In the genomic region with DNA sequence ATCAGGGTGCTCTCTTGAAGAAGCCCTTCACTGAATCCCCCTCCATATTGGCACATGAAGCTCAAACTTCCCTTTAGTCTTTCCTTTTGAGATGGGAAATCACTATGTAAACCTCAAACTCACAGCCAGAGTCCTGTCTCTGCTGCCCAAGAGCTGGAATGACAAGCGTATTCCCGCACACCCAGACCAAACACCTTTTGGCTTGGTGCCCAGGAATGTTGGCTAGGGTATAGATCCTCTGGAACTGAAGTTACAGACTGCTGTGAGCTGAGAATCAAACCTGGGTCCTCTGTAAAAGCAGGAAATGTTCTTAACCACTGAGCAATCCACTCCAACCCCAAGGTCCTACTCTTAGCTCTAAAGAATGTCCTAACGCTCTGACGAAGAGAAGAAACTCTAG, we compare ENCODE assay signal across 18 mouse cellular contexts. TPM values are rescaled to one million over a fixed set of nuclear protein-coding genes. Genes with fewer than 3 reads are reported as not detected.
DNase-seq lines count a peak whose midpoint lies in the region; ATAC-seq and TF ChIP-seq lines count a peak whose summit lies in the region.
"Had no signal": no experiment of that assay in that cellular context is flagged by ENCODE, and none has a peak within 500 bp of the region (broad histone marks: within the 10 kb centered on the region; RNA-seq: fewer than 3 reads in every experiment).

No protein-coding gene starts in this region.

- no peaks in the 10 kb centered on the region for H3K27me3 ChIP-seq in lung, postnatal 0 days (replicated peaks; ENCODE audit: insufficient read depth, low read length)
- no peaks in the 10 kb centered on the region for H3K27me3 ChIP-seq in hindbrain, embryonic 14.5 days (ENCODE audit: control insufficient read depth, insufficient read depth, low read length)
- H3K27me3 ChIP-seq: embryonic facial prominence, embryonic 13.5 days; forebrain, embryonic 15.5 days; liver, embryonic 15.5 days; midbrain, embryonic 12.5 days; neural tube, embryonic 13.5 days; stomach, embryonic 15.5 days had no signal

- H3K9ac ChIP-seq in lung, postnatal 0 days (replicated peaks; ENCODE audit: low read depth) = no peak overlapping the region
- H3K9ac ChIP-seq in hindbrain, embryonic 14.5 days = no peak overlapping the region
- H3K9ac ChIP-seq: embryonic facial prominence, embryonic 13.5 days; forebrain, embryonic 15.5 days; liver, embryonic 15.5 days; midbrain, embryonic 12.5 days; neural tube, embryonic 13.5 days; stomach, embryonic 15.5 days had no signal

- intact Hi-C loops in left cerebral cortex, postnatal 4 days (cut with DNase I) = loop anchor here (10.0 kb wide), 1 partner anchor 312 kb away; no protein-coding TSS in a partner anchor

- no peak for TF ChIP-seq EP300 in lung, postnatal 0 days (IDR thresholded peaks at IDR 0.05)

- peaks cover 38% of the 10 kb centered on the region for H3K36me3 ChIP-seq in lung, postnatal 0 days (ENCODE audit: insufficient read depth, low read length)
- peaks cover 97% of the 10 kb centered on the region for H3K36me3 ChIP-seq in hindbrain, embryonic 14.5 days (replicated peaks; ENCODE audit: control insufficient read depth, insufficient read depth)

- 50% methylated on average over 4 of the region's 4 CpGs for WGBS in lung, postnatal 0 days
- 76% methylated on average over 4 of the region's 4 CpGs for WGBS in hindbrain, embryonic 14.5 days

- H3K4me3 ChIP-seq in lung, postnatal 0 days (ENCODE audit: low read depth, low read length) = no peak overlapping the region
- no peak overlapping the region for H3K4me3 ChIP-seq in hindbrain, embryonic 14.5 days (replicated peaks; ENCODE audit: low read length)
- H3K4me3 ChIP-seq: embryonic facial prominence, embryonic 13.5 days; forebrain, embryonic 15.5 days; liver, embryonic 15.5 days; midbrain, embryonic 12.5 days; neural tube, embryonic 13.5 days; stomach, embryonic 15.5 days had no signal

- H3K4me2 ChIP-seq in lung, postnatal 0 days (replicated peaks; ENCODE audit: low read depth, low read length) = no peak overlapping the region
- H3K4me2 ChIP-seq in hindbrain, embryonic 14.5 days (replicated peaks) = no peak overlapping the region
- H3K4me2 ChIP-seq: embryonic facial prominence, embryonic 13.5 days; forebrain, embryonic 15.5 days; liver, embryonic 15.5 days; midbrain, embryonic 12.5 days; neural tube, embryonic 13.5 days; stomach, embryonic 15.5 days had no signal

- H3K9me3 ChIP-seq in lung, postnatal 0 days (ENCODE audit: low read length) = no peaks in the 10 kb centered on the region
- no peaks in the 10 kb centered on the region for H3K9me3 ChIP-seq in hindbrain, embryonic 14.5 days (ENCODE audit: control insufficient read depth, low read length)
- H3K9me3 ChIP-seq: embryonic facial prominence, embryonic 13.5 days; forebrain, embryonic 15.5 days; liver, embryonic 15.5 days; midbrain, embryonic 12.5 days; neural tube, embryonic 13.5 days; stomach, embryonic 15.5 days had no signal

- DNase-seq in cerebellum, adult 9-10 months = peak; percentile 26
- DNase-seq in cerebellum, postnatal 4 days (ENCODE audit: low spot score in 2 of 2) = no peak
- peak; percentile 18 for DNase-seq in left cerebral cortex, postnatal 4 days
- DNase-seq in left cerebral cortex, adult 11 months (ENCODE audit: low spot score) = no peak
- DNase-seq in R1 (ENCODE audit: low read depth, low spot score) = peak; percentile 34
- DNase-seq in lung, postnatal 0 days (ENCODE audit: low spot score) = no peak
- DNase-seq in embryo, embryonic 11 days = no peak
- no peak for DNase-seq in hindbrain, embryonic 14.5 days (ENCODE audit: low spot score)
- DNase-seq: right cerebral cortex, postnatal 25 days had no signal

- no peaks in the 10 kb centered on the region for H3K4me1 ChIP-seq in lung, postnatal 0 days (ENCODE audit: insufficient read depth, low read depth, low read length)
- no peaks in the 10 kb centered on the region for H3K4me1 ChIP-seq in hindbrain, embryonic 14.5 days (replicated peaks; ENCODE audit: control insufficient read depth, insufficient read depth, low read length)
- H3K4me1 ChIP-seq: embryonic facial prominence, embryonic 13.5 days; forebrain, embryonic 15.5 days; liver, embryonic 15.5 days; midbrain, embryonic 12.5 days; neural tube, embryonic 13.5 days; stomach, embryonic 15.5 days had no signal

- ATAC-seq in lung, postnatal 0 days = peak; percentile 57; the same call in 1 of the 2 replicates
- ATAC-seq in hindbrain, embryonic 14.5 days (ENCODE audit: low FRiP score) = no peak
- ATAC-seq: forebrain, embryonic 15.5 days had no signal

- H3K27ac ChIP-seq in lung, postnatal 0 days (ENCODE audit: low read length) = no peak overlapping the region
- H3K27ac ChIP-seq in hindbrain, embryonic 14.5 days = no peak overlapping the region
- H3K27ac ChIP-seq: embryonic facial prominence, embryonic 13.5 days; forebrain, embryonic 15.5 days; kidney, postnatal 0 days; liver, embryonic 15.5 days; midbrain, embryonic 12.5 days; neural tube, embryonic 13.5 days; stomach, embryonic 15.5 days had no signal

- no peak for TF ChIP-seq CTCF in lung, postnatal 0 days (IDR thresholded peaks at IDR 0.05)

RNA-seq across cellular contexts. Expression of gene Ttc36, which starts 29.5 kb away (rescaled TPM):
- total RNA-seq in left cerebral cortex, postnatal 4 days (2021) = 1 to 10 TPM in 1 of 2 experiments, under 1 TPM in 1; 0.54 to 1.0 TPM
- 12.9 and 15.1 TPM in 2 replicates for polyA plus RNA-seq in lung, postnatal 0 days (2015; fragmentation: Nextera tagmentation; extraction: Ambion mirVana)
- polyA plus RNA-seq in hindbrain, embryonic 14.5 days (2014; fragmentation: Nextera tagmentation; extraction: Ambion mirVana) = not detected in 2 replicates
- total RNA-seq: granulocyte monocyte progenitor cell, adult 5-6 weeks; hematopoietic stem cell, adult 5-6 weeks had no signal
- polyA plus RNA-seq: embryonic facial prominence, embryonic 13.5 days; forebrain, embryonic 15.5 days; midbrain, embryonic 12.5 days; neural tube, embryonic 13.5 days had no signal

RNA-seq across cellular contexts. Expression of gene Tmem25, which starts 33.2 kb away (rescaled TPM):
- 10 to 100 TPM; 17.9 to 20.1 TPM for total RNA-seq in left cerebral cortex, postnatal 4 days (2021)
- polyA plus RNA-seq in lung, postnatal 0 days (2015; fragmentation: Nextera tagmentation; extraction: Ambion mirVana) = 0.91 and 1.0 TPM in 2 replicates
- 14.2 and 14.3 TPM in 2 replicates for polyA plus RNA-seq in hindbrain, embryonic 14.5 days (2014; fragmentation: Nextera tagmentation; extraction: Ambion mirVana)
- total RNA-seq: granulocyte monocyte progenitor cell, adult 5-6 weeks had no signal

RNA-seq across cellular contexts. Expression of gene Kmt2a, which starts 48.7 kb away (rescaled TPM):
- total RNA-seq in left cerebral cortex, postnatal 4 days (2021) = 10 to 100 TPM; 67.5 to 70.0 TPM
- 6.9 and 8.1 TPM in 2 replicates for polyA plus RNA-seq in lung, postnatal 0 days (2015; fragmentation: Nextera tagmentation; extraction: Ambion mirVana)
- polyA plus RNA-seq in hindbrain, embryonic 14.5 days (2014; fragmentation: Nextera tagmentation; extraction: Ambion mirVana) = 17.1 and 19.3 TPM in 2 replicates

Comparison
In these comparisons a context has a peak if more than half of its experiments do, and no peak if none do; other contexts are left out.
1. DNase-seq: peak in cerebellum, adult 9-10 months (single experiment), left cerebral cortex, postnatal 4 days (single experiment) and R1 (single experiment); none in cerebellum, postnatal 4 days (0 of 2), left cerebral cortex, adult 11 months (single experiment), lung, postnatal 0 days (single experiment), embryo, embryonic 11 days (single experiment) and hindbrain, embryonic 14.5 days (single experiment).
2. RNA of gene Ttc36, which starts 29.5 kb away (polyA plus RNA-seq): 12.9 to 15.1 TPM in lung, postnatal 0 days; not detected in hindbrain, embryonic 14.5 days; every median in the first group is over 10 times any median in the second.